Mouse (Mus musculus) cerebellum, adult 2 months (tissue): ENCODE data around the gene Kpna3. TPM values are rescaled to one million over a fixed set of nuclear protein-coding genes. Genes with fewer than 3 reads are reported as not detected.
"Not testable (repeated sequence)": the region's sequence is repeated elsewhere in the genome, so short reads cannot be mapped to it uniquely, and the experiment has no call there.

ENCODE experiments used
- DNase-seq, 2 experiments: peaks; one replicate each; pipeline ENCODE4 v3.0.0; 2021
- H3K27ac ChIP-seq: fragments of 200-500 bp; 2 replicates; pipeline ENCODE4 v1.5.1; 2012; ENCODE audit warnings: low read length, control low read depth, inconsistent platforms; ENCODE audit not compliant: insufficient read depth
- H3K27me3 ChIP-seq: fragments of 200-500 bp; 2 replicates; pipeline ENCODE4 v1.6.1; 2012; ENCODE audit warnings: inconsistent platforms, mild to moderate bottlenecking, low read length, moderate library complexity; ENCODE audit not compliant: control insufficient read depth, insufficient read depth
- H3K4me1 ChIP-seq: fragments of 200-500 bp; 2 replicates; pipeline ENCODE4 v1.6.1; 2011; ENCODE audit warnings: low read length; ENCODE audit not compliant: control insufficient read depth, insufficient read depth
- H3K4me3 ChIP-seq: fragments of 200-500 bp; replicated peaks from 2 replicates; pipeline ENCODE3; 2011; ENCODE audit warnings: mild to moderate bottlenecking, low read depth, low read length, control low read depth; ENCODE audit not compliant: insufficient read depth
- CTCF ChIP-seq: fragments of 200-500 bp; IDR thresholded peaks from 2 replicates; pipeline ENCODE4 v1.5.1; 2011; ENCODE audit warnings: low read depth, mild to moderate bottlenecking, control low read depth, low read length, moderate library complexity, borderline replicate concordance; ENCODE audit not compliant: insufficient read depth
- POLR2A ChIP-seq: fragments of 200-500 bp; IDR thresholded peaks from 2 replicates; pipeline ENCODE4 v1.6.1; 2011; ENCODE audit warnings: low read length, control low read depth, borderline replicate concordance; ENCODE audit not compliant: insufficient read depth
- WGBS: fragments of 180-500 bp; shearing (Covaris S2); methylation state at CpG from one replicate; pipeline ENCODE4 v1.1.7; 2018; 5-methylcytosine and 5-hydroxymethylcytosine counted together
- polyA plus RNA-seq: library from polyadenylated mRNA; depleted of rRNA; stranded (reverse); fragments of >200 nt; gene quantifications from 2 replicates; pipeline ENCODE4 v1.2.3, GENCODE M21; 2012

Kpna3 gene
- polyA plus RNA-seq, 1 experiment, result 37.7 TPM

DNA sequence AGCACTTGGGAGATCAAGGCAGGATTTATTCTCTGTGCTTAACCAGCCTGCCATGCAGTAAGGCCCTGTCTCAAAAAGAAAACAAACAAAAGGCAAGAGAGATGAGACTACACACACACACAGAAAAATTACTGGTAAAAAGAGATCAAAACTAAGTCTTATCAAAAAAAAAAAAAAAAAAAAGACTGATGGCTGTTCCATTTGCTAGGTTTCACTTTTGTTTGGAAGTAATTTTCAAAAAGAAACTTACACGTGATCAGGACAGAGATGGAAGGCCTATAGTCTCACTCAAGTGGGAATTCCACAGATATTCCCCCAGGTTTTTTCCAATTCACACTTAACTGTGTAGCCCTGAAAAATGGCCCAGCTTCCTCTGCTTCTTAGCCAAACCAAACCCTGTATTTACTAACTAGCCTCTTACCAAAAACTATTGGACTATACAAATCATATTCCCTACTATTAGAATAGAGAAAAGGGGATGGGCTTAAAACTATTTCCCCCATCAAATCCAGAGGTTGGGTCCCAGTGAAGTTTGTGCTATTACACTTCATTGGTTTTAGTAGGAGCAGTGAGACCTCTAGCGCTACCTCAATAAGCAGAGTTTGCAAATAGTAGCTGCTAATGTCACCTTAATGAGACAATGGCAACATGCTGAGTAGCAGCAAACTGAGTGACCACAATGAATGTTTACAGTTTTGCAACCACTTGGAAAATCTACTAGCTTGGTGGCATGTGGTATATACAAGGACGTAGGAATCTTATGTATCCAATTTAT lies 1.3 kb downstream of the Kpna3 start:
- H3K4me1 ChIP-seq, result peaks cover 2% of the 10 kb centered on the region; the same call in 1 of the 2 replicates
- no peaks in the 10 kb centered on the region for H3K27me3 ChIP-seq
- no peak overlapping the region for H3K27ac ChIP-seq
- 4% methylated on average over 3 of the region's 3 CpGs for WGBS
- TF ChIP-seq CTCF (no peak), POLR2A (no peak)
- H3K4me3 ChIP-seq, result peak overlapping the region; percentile 40
- DNase-seq, result peak in 1 of 2 experiments; percentile 21

DNA sequence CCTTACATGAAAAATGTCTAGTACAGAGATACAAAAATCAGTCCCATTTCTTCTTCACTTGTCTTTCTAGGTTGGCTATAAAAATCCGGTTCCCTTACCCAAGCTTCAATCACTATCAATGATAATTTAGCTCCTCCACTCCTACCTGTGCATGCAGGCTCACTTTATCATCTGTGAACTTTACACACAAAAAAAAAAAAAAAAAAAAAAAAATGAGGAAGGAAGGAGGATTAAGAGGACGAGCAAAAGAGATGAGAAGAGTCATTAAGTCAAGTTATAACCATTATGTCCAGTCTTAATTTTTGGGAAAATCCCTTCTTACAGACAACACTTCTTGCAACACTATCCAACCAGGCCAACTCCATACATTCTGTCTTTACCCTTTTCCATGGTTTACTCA lies 2.8 kb downstream of the Kpna3 start:
- Histone ChIP-seq H3K4me1 (peaks cover 2% of the 10 kb centered on the region; the same call in 1 of the 2 replicates), H3K4me3 (no peak overlapping the region), H3K27me3 (no peaks in the 10 kb centered on the region), H3K27ac (no peak overlapping the region)
- DNase-seq, result no peak
- 79% methylated on average over 2 of the region's 2 CpGs for WGBS
- TF ChIP-seq CTCF (no peak), POLR2A (no peak)

DNA sequence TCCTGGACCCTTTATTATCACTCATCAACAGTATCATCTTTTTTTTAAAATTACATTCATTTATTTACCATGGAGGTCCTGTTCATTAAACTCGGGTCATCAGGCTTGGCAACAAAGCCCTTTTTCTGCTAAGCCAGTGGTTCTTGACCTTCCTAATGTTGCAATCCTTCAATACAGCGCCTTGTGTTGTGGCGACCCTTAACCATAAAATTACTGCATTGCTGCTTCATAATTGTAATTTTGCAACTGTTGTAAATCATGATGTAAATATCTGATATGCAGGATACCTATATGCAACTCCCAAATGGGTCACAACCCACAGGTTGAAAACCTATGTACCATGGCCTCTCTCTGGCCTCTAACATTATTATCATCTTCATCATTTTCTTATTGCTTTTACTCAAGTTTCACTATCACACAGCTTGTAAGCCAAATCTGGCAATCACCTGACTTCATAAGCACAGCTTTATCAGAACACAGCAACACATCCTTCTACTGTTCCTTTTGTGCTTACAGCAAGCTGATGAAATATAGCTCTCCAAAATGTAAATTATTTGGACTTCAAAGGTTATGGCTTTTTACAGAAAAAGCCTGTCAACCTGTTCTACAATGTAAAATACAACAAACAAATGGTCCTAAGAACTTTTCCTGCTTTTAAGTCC lies 11.4 kb downstream of the Kpna3 start:
- DNase-seq, result no peak
- Histone ChIP-seq H3K4me1 (peaks cover 5% of the 10 kb centered on the region), H3K27me3 (no peaks in the 10 kb centered on the region), H3K4me3 (no peak overlapping the region), H3K27ac (no peak overlapping the region)
- WGBS, result 65% methylated on average over 3 of the region's 3 CpGs
- TF ChIP-seq CTCF (no peak), POLR2A (no peak)

DNA sequence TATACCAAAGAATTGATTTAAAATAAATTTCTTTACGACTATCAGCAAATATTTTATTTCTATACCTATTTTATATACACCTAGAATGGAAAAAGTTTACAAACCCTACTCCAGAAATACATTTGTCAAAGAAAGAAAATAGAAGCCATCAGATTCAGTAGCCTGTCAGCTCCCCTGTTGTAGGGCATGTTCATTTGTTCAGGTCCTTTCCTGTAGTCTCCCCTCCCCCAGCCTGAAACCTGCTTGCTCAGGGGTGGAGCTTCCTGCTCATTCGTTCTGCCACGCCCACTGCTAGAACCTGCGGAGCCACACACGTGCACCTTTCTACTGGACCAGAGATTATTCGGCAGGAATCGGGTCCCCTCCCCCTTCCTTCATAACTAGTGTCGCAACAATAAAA lies 12.6 kb downstream of the Kpna3 start:
- not testable (repeated sequence) for DNase-seq, H3K27ac ChIP-seq, H3K4me1 ChIP-seq, H3K27me3 ChIP-seq, H3K4me3 ChIP-seq
- WGBS, result 38% methylated on average over 7 of the region's 8 CpGs

DNA sequence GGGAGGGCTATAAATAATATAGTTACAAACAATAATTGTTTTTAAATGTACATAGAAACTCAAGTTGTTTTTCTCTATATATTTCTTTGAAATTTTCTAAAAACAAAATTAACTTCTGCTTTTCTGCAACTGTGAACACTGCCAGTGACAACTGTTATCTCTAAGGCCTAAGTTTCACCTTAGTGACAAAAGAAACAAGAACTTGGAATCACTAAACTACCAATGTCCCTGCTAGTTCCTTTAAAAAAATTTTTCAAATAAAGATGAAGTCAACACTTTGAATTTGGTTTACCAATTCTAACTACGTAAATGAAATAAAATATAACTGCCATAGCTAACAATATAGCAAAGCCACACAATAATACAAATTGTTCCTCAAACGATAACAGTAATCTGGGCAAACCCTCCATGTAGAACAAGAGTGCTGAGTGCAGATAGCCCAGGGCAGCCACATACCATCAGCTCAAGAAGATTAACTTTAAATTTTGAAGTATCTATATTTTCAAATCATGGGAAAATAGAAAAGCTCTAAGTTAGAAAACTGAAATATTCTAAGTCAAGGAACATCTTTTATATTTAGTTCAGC lies 14.5 kb downstream of the Kpna3 start:
- Histone ChIP-seq H3K4me3 (no peak overlapping the region), H3K27ac (no peak overlapping the region), H3K4me1 (peaks cover 5% of the 10 kb centered on the region; the same call in 1 of the 2 replicates), H3K27me3 (no peaks in the 10 kb centered on the region)
- WGBS, result 97% methylated on average over 2 of the region's 2 CpGs
- no peak for DNase-seq
- TF ChIP-seq CTCF (no peak), POLR2A (no peak)

DNA sequence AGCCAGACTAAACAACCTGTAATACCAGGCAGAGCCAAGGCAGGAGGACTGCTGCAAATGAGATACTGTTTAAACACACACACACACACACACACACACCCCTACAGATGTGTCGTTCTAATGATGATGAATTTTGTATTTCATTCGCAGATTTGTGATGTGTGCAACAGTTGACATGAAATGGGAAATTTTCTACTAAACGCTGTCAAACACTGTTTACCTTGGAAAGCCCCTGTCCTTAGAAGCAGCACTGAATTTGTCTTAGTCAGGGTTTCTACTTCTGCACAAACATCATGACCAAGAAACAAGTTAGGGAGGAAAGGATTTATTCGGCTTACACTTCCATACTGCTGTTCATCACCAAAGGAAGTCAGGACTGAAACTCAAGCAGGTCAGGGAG lies 24.0 kb downstream of the Kpna3 start:
- Histone ChIP-seq H3K4me3 (no peak overlapping the region), H3K4me1 (peaks cover 2% of the 10 kb centered on the region; the same call in 1 of the 2 replicates), H3K27ac (no peak overlapping the region), H3K27me3 (no peaks in the 10 kb centered on the region)
- TF ChIP-seq CTCF, result no peak
- no peak for TF ChIP-seq POLR2A
- 86% methylated on average over 4 of the region's 4 CpGs for WGBS
- no peak for DNase-seq

DNA sequence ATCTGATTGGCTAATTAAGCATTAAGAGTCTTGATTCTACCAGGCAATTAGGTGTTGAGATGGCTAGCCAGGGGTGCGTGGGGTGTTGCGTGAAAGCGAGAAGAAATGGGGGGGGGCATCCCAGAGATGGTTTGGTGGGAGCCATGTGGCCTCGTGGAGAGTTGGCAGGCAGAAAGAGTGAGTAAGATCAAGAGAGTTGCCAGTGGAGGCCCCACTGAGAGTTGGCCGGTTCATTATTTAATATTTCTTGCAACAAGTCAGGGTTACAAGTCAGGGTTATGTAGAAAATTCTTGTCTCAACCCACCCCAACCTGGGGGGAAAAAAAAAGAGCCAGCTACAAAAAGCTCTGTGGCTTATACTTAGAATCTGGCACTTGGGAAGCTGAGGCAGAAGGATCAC lies 24.4 kb downstream of the Kpna3 start:
- no peak for TF ChIP-seq POLR2A
- no peak for TF ChIP-seq CTCF
- 30% methylated on average over 5 of the region's 5 CpGs for WGBS
- H3K27ac ChIP-seq, result no peak overlapping the region
- H3K4me3 ChIP-seq, result no peak overlapping the region
- peaks cover 2% of the 10 kb centered on the region; the same call in 1 of the 2 replicates for H3K4me1 ChIP-seq
- H3K27me3 ChIP-seq, result no peaks in the 10 kb centered on the region
- DNase-seq, result peak; percentile 31 to 55

DNA sequence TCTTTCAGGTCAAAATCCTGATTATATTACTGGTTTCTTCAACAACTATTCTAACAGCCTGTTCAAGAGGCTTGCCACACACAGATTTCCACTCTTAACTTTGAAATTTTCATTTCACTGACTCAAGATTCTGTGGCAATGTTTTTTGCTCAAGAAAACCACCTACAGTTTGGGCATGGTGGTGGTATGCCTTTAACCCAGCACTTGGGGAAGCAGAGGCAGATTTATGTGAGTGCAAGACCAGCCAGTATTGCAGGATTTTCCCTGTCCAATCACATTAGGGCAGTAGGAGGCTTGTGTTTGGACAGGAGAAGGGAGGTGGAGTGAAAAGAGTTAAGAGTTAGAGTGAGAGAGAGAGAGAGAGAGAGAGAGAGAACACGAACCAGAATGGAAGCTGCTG lies 24.9 kb downstream of the Kpna3 start:
- peaks cover 2% of the 10 kb centered on the region; the same call in 1 of the 2 replicates for H3K4me1 ChIP-seq
- no peak overlapping the region for H3K27ac ChIP-seq
- TF ChIP-seq POLR2A (no peak), CTCF (no peak)
- DNase-seq, result no peak
- no peaks in the 10 kb centered on the region for H3K27me3 ChIP-seq
- H3K4me3 ChIP-seq, result no peak overlapping the region
- WGBS, result 31% methylated on average over 1 of the region's 1 CpGs
